Mouse (Mus musculus) embryonic fibroblast, embryonic 13.5 days (primary cell): ENCODE measurements around the gene Zfyve21.

Experiments
- CTCF ChIP-seq: IDR thresholded peaks from 2 replicates; pipeline ENCODE4 v1.5.1; 2011; ENCODE audit warnings: mild to moderate bottlenecking, control low read depth, low read length, moderate library complexity, borderline replicate concordance; ENCODE audit not compliant: insufficient read depth
- POLR2A ChIP-seq: IDR thresholded peaks from 2 replicates; pipeline ENCODE4 v1.6.1; 2011; ENCODE audit warnings: low read depth, mild to moderate bottlenecking, control low read depth, low read length, moderate library complexity

- no peak for TF ChIP-seq CTCF
- no peak for TF ChIP-seq POLR2A
Measured at GRCm38 (mm10) chr12:111845953-111846352, 32.0 kb downstream of the Zfyve21 start.
